Mouse (Mus musculus) heart, postnatal 14 days (tissue): ENCODE data around the gene Spen. TPM values are rescaled to one million over a fixed set of nuclear protein-coding genes. Genes with fewer than 3 reads are reported as not detected.
A peak's percentile ranks its signal among the peaks of the same experiment; 100 is the strongest.
"Not testable (repeated sequence)": the region's sequence is repeated elsewhere in the genome, so short reads cannot be mapped to it uniquely, and the experiment has no call there.

Experiments used
- DNase-seq, 2 experiments: peaks; one replicate each; pipeline ENCODE4 v3.0.0; 2021 to 2022
- intact Hi-C: fragments of 180-260 bp; cut with DNase I; formaldehyde crosslinking; loops from one replicate; pipeline ENCODE4 v1.15.1; 2025
- long read RNA-seq, 2 experiments: library from polyadenylated mRNA; stranded (forward); transcript quantifications; one replicate each; pipeline ENCODE4 v2.0.0; 2021
- total RNA-seq, 2 experiments: library from RNA; stranded (reverse); gene quantifications; 2 replicates each; pipeline ENCODE4 v1.2.3; 2021

Gene Spen
- total RNA-seq, result 10 to 100 TPM; 33.8 to 34.0 TPM
- long read RNA-seq, experiment 1, partial matches to known transcripts, result 6 of 8 reads
- long read RNA-seq, experiment 1, other reads (novel, unspliced or antisense), result 2 of 8 reads
- long read RNA-seq, experiment 2, partial matches to known transcripts, result 3 of 3 reads
- long read RNA-seq, experiment 2, other reads (novel, unspliced or antisense), result 0 of 3 reads

DNA sequence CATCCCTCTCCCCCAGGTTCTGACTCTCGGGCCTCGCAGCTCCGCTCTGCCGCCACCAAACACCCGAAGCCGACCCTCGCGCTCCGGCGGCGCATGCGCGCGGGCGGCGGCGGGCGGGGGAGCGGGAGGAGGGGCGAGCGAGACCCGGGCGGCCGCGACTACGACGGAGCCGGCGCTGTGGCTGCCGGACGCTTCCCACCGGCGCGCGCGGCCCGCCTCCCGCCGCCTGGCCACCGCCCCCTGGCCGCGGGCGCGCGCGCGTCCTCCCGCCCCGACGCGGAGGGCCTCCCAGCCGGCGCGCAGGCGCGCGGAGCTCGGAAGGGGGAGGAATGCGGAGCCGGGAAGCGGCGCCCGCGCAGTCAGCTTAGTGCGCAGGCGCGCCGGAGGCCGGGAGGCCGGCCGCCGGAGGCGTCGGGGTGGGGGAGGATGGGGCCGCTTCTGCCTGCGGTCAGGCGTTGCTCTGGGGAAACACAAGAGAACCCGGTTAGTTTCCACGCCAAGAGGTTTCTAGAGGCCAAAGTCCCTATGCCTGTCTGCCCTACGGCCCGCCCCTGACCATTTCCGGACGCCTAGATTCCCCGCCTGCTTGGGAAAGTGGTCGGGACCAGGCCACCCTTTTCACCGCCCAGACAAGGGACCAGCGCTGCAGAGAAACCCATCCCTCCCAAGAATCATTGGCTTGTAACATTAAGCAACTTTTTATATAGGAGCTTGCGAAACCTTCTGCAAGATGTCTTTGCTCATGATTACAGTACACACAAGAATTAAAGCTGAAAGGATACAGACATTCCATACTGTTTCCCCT lies at the start of gene Spen:
Spen (minus strand) TSS at position 190 of the 805 bp plus-strand sequence.
- DNase-seq, result peak; percentile 97 to 99
- intact Hi-C loops, result loop anchor here (5.0 kb wide), 1 partner anchor 34 kb away; no protein-coding TSS in a partner anchor

DNA sequence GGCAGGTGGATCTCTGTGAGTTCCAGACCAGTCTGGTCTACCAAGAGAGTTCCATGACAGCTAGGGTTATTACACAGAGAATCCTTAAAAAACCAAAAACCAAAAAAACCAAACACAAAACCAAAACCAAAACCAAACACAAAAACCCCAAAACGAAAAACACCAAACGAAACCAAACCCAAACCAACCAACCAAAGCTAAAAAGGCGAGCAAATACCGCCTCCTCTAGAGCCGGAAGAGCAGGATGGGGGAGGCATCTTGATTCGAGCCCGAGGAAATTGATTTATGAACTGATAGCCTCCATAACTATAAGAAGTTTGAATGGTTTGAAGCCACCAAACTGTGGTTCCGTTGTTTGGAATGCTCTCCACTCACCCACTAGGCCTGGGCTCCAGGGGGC lies 45.5 kb upstream of the Spen start:
- intact Hi-C loops, result no loop called here
- DNase-seq, result no peak

DNA sequence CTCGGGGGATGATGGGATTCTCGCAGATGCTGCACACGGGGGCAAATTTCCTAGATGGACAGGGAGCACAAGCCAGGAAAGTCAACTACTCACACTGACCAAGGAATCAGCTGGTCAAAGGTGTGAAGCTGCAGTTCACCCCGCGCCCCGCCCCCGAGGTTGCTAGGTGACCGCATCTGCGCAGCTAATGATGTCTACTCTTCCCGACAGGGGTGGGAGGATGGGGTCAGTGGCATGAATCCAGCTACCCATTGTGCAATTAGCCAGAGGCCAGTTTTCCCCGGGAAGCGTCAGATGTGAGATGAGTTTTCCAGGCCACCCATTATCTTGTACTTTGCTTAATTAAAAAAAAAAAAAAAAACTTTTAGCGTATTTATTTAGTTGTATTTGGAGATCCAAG lies 42.7 kb upstream of the Spen start:
- DNase-seq, result no peak
- intact Hi-C loops, result no loop called here

DNA sequence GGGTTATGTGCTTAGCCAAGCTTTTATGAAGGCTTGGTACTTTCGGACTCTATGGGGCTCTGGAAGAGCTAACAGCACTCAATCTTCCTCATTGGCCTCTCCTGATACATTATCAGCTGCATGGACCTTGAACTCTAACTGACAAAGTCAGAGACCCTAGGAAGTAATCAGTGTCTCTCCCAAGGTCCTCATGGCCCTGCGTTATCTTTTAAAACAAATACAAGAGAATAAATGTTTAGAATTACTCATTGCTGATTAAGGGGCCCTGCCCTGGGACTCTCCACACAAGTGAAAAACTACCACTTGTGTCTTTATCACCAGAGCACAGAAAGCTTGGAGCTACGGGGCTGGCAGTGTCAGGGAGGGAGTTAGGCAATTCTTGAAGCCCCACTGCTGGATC lies 40.4 kb upstream of the Spen start:
- intact Hi-C loops, result loop anchor here (5.0 kb wide), 1 partner anchor 87 kb away; no protein-coding TSS in a partner anchor

DNA sequence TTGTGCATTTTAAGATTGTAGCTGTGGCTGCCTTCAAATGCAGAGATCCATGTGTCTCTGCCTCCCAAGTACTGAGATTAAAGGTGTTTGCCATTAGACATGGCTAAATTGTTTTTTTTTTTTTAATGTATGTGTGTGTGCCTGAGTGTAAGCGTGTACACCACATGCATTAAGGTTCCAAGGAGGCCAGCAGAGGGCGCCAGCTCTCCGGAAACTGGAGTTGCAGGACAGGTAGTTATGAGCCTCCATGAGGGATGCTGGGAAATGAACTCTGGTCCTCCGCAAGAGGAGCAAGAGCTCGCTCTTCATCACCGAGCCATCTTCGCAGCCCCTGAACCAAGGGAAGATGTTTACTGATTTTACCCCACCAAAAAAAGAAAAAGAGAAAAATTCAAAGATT lies 38.5 kb upstream of the Spen start:
- no peak for DNase-seq
- intact Hi-C loops, result loop anchor here (5.0 kb wide), 1 partner anchor 85 kb away; no protein-coding TSS in a partner anchor

More for the DNA sequence above, 40.4 kb upstream of the Spen start:
- no peak for DNase-seq

DNA sequence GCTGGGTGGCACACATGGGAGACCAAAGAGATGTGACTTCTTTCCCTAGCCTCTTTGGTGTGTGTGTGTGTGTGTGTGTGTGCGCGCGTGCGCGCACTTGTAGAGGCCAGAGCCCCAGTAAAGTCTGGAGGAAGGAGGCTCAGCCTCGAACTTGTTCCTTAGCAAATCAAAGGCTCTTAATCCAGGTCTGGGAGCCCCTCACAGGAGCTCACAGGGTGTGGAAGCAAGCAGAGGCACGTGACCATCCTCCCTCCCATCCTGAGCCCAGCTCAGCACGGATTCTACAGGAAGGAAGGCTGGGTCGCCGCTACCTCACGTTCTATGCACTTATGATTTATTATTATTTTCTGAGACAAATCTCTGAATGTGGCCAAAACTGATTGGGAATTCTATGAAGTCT lies 38.0 kb upstream of the Spen start:
- intact Hi-C loops, result loop anchor here (5.0 kb wide), 1 partner anchor 84 kb away; no protein-coding TSS in a partner anchor
- no peak for DNase-seq

DNA sequence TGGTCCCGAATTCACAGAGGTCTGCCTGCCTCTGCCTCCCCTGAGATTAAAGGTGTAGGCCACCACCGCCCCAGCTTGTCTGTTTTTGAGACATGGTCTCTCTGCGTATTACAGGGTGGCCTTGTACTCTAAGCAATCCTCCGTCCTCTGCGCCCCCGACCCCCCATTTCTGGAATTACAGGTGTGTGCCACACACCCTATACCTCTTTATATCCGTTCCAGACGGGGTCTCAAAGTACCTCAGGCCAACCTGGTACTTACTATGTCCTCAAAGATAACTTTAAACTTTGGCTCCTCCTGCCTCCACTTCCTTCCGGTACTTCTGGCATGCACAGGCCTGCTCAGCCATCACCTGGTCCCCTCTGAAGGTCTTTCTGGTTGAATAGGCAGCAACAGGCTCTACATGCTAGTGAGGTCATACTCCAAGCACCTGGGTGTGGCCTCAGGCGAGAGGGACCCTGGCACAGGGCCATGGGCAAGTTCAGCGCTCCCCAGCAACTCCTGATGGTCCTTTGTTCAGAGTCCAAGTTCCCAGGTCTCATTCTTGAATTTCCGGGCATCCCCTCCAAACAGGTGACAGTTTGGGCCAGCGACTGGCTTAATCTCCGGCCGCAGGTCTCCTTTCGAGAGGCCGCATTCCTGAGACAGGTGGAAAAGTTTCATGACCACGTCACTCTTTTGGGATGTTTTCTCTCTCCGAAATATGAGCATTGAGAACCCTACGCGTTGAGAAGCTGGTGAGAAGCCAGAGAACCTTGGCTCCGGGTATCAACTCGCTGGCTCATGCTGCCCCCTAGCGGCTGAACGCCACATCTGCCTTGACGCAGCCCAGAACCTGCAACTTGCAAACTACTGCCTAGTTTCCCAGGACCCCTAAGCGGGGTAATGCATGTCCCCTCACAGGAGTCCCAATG lies 36.6 kb upstream of the Spen start:
- intact Hi-C loops, result loop anchor here (1.0 to 5.0 kb wide), 6 partner anchors 14 to 188 kb away; partner anchors contain the start of gene Spen
- DNase-seq, result peak; percentile 89 to 94

DNA sequence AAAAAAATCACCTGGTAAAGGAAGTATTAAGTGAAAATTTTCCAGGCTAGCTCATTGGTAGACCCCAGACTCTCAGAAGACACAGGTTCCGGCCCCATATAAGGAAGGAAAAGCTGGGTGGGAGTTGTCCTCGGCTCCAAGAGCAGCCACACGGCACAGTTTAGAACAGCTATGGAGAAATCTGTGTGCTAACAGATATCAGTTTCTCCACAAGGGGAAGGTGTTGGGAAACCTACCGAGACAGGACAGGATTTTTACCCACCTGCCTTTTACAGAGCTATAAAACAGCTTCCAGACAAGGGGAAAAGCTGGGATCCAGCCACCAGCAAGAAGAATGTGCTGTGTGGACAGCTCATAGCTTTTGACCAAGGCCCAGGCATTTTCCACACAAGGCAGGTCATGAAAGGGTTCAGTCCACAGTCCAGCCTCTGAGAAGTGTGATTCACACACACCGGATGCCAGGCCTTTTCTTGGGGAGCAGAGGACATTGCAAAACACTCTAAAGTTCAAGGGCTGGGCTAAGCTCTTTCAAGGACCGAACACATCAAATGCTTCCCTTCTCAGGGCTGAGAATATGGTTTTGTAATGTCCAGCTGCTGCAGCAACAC lies 35.1 kb upstream of the Spen start:
- peak in 1 of 2 experiments; percentile 38 for DNase-seq
- intact Hi-C loops, result loop anchor here (5.0 kb wide), 2 partner anchors 36 to 186 kb away; partner anchors contain the start of gene Spen

DNA sequence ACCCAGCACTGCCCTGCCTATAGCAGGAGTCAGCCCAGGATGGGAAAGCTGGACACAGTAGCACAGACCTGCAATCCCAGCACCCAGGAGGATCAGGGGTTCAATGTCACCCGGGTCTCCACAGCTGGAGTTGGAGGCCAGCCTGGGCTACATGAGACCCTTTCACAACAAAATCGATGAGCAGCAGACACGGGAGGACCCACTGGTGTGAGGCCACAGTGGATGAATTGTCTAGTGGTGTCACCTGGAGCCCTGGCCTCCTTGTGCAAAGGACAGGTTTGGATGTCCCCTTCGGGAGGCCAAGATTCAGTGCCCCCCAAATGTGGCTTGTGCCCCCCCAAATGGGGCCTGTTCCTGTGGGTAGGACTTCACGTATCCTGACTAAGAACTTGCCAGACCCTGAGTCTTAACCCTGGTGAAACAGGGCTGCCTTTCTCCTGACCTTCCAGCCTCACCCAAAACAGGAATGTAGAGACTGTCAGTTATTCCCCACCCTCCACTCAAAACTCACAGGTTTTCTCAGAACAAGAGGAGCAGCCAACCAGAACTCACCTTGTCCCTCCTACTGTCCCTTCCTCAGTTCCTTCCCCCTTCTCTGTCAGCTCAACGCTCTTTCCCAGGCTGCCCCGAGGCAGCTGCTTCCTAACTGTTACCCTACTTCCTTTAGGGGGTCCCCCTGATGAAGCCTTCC lies 34.4 kb upstream of the Spen start:
- intact Hi-C loops, result loop anchor here (5.0 kb wide), 2 partner anchors 36 to 186 kb away; partner anchors contain the start of gene Spen
- DNase-seq, result no peak

DNA sequence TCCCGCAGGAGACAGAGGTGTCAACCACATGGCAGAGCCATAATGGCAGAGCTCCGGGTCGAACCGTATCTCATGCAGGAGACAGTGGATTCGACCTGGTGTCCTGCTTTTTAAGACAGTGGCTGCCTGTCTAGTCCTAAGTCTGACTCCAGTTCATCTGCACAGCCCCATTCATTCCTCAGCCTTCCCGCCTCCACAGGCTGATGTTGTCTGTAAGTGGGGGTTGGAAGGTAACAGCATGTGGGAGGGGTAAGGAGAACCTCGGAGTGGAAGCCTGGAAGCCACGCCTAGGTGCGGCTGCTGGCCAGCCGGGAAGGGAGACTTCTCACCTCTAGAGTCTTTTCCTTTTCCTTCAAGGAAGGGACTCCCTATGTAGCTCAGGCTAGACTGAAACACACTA lies 33.5 kb upstream of the Spen start:
- intact Hi-C loops, result loop anchor here (5.0 kb wide), 2 partner anchors 35 to 185 kb away; partner anchors contain the start of gene Spen
- no peak for DNase-seq

DNA sequence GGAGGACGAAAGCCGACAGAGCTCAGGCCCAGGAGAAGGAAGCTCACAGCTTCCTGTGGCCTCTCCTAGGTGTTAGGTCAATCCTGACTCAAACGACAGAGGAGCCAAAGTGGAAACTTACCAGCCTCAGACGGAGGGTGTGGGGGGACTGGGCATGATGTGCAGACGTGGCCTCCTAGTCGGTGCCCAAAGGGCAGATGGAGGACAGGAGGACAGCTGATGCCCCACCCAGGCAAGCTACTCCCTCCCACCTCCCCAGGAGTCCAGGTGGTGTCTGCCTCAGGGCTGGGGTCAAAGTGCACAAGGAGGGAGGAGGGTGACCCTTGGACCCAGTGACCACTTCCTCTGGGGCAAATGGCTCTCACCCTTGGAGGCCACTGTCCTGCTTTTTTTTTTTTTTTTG lies 32.9 kb upstream of the Spen start:
- no peak for DNase-seq
- intact Hi-C loops, result loop anchor here (5.0 kb wide), 2 partner anchors 34 to 184 kb away; partner anchors contain the start of gene Spen

DNA sequence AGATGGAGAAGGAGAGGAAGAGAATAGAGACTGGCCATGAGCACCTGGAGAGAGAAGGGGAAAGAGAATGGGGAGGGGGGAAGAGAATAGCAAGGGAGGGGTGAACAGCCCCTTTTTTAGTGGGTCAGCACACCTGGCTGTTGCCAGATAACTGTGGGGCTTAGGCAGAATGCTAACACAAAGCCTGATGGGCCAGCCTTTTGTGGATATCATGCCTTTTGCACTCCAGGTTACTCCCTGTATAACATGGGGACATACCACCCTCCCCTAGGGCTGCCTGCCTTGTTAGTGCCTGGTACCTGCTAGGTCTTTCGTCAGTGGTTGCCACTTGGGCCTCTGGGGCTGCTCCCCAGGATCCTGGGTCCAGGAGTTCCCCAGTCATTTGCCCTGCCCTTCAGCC lies 32.4 kb upstream of the Spen start:
- intact Hi-C loops, result loop anchor here (5.0 kb wide), 2 partner anchors 34 to 184 kb away; partner anchors contain the start of gene Spen

DNA sequence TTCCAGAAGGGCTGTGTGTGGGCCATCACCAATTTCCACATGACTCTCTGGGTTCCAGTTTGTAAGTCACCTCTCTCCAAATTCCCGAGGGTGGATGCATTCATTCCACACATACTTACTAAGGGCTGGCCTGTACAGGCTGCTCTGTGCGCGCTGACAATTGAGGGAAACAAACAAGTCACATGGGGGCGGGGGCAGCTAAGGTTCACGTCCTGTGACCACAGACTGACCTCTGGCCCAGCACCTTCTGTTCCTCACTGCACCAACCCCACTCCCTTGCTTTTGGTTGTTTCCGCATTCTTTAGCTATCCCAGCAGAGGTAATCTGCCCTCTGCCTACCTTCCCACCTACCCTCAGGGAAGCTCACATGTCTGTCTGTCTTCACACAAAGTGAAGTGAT lies 31.6 kb upstream of the Spen start:
- DNase-seq, result peak; percentile 49 to 52
- intact Hi-C loops, result loop anchor here (5.0 kb wide), 2 partner anchors 33 to 183 kb away; partner anchors contain the start of gene Spen

More for the DNA sequence above, 32.4 kb upstream of the Spen start:
- no peak for DNase-seq

DNA sequence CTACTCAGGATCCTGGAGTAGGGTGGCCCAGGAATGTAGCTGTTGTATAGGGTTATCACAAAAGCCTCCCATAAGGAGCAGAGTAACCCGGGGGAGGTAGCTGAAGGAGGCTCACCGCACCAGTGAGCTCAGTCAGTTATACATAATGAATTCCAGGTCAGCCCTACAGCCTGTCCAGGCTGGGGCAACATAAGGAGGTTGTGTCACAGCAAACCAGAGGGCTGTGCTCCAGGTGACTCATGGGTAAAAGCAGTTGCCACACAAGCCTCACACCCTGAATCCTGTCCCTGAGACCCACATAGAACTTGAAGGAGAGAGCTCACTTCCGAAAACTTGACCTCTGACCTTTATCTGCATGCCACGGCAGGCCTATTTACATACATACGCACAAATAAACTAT lies 30.6 kb upstream of the Spen start:
- DNase-seq, result no peak

DNA sequence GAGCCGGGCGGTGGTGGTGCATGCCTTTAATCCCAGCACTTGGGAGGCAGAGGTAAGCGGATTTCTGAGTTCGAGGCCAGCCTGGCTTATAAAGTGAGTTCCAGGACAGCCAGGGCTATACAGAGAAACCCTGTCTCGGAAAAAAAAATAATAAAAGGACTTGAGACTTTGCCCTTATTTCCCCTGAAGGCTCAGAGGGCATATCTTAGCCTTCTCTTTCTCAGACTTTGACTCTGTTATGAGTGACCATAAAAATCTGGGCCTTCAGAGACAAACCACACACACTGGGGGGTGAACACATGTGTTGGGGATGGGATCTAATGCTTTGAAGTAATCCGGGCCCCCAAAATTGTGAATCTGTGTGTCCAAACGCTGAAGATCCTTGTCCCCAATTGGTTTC lies 28.8 kb upstream of the Spen start:
- DNase-seq, intact Hi-C loops: not testable (repeated sequence)

More for the DNA sequence above, 30.6 kb upstream of the Spen start:
- intact Hi-C loops, result no loop called here

DNA sequence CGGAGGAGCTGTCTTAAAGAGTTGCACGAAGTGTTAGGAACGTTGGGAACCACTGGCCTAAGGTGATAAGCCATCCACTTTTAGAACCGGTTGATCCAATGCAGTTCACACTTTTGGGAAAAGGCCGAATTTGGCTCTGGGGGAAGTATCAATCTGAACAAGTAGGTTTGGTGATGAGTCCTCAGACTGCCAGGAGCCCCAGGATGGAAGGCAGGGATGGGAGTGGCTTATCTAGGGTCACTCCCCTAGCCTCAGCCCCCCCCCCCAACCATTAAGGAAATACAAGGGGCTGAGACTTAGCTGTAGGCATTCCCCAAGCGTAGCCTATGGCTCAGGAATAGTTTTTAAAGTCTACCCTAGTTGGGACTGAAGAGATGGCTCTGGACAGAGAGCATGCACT lies 27.8 kb upstream of the Spen start:
- intact Hi-C loops, result no loop called here
- no peak for DNase-seq

DNA sequence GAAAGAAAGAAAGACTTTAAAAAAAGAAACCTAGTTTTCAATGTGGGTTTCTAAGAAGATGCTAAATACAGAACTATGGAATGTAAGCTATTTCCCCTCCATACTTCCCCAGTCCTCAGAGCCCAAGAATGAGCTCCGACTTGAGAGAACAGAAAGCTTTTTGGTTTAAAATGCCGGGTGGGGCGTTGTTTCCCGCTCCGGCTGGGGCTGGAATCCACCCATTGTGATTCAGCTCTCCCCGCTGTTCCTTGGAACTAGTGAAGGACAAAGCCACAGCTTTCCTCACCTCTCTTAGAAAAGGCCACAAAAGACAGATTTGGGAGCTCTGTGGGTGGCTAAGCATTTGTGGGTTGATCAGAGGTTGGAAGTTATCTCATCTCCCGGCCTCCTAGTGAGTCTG lies 26.9 kb upstream of the Spen start:
- no peak for DNase-seq
- intact Hi-C loops, result no loop called here

DNA sequence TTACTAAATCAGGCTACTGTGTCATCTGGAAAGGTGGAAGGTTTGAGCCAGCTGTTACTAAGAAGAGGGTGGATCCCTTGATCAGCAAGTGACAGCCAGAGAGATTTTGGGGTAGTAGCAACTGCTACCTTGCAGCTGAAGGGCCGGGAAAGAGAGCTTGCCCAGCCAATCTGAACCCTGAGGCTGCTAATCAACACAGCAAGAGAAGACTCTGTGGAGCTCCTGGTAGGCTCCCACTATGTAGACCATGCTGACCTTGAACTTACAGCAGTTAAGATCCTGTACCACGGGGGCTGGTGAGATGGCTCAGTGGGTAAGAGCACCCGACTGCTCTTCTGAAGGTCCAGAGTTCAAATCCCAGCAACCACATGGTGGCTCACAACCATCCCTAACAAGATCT lies 26.3 kb upstream of the Spen start:
- intact Hi-C loops, result loop anchor here (5.0 kb wide), 1 partner anchor 77 kb away; no protein-coding TSS in a partner anchor
- no peak for DNase-seq

DNA sequence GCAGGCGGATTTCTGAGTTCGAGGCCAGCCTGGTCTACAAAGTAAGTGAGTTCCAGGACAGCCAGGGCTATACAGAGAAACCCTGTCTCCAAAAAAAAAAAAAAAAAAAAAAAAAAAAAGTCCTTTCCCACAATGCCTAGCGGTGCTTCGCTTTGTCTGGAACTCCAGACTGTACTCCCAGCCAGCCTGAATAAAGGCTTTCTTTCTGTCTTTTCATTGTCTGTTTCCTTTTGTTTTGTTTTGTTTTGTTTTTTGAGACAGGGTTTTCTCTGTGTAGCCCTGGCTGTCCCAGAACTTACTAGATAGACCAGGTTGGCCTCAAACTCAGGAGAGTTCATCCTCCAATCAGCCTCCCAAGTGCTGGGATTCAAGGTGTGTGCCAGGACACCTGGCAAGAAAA lies 25.8 kb upstream of the Spen start:
- intact Hi-C loops, result loop anchor here (5.0 kb wide), 1 partner anchor 77 kb away; no protein-coding TSS in a partner anchor

More for the DNA sequence above, 25.8 kb upstream of the Spen start:
- DNase-seq, result no peak
